Mouse (Mus musculus): ENCODE results near the gene Hs3st3b1. TPM values are rescaled to one million over a fixed set of nuclear protein-coding genes. Genes with fewer than 3 reads are reported as not detected.

The Hs3st3b1 gene
- total RNA-seq (2017), result 16.4 to 32.5 TPM (median 17.9 TPM) in 3 replicates

GRCm38 (mm10) chr11:63922091-63922621 is at the start of gene Hs3st3b1:
Gene Hs3st3b1, minus strand, starts transcription at chr11:63922290.
- peak; percentile 86 for ATAC-seq (replicated peaks; ENCODE audit: insufficient number of reproducible peaks, low FRiP score, low TSS enrichment, poor library complexity, severe bottlenecking)

- no peak for ATAC-seq (replicated peaks; ENCODE audit: insufficient number of reproducible peaks, low FRiP score, low TSS enrichment, poor library complexity, severe bottlenecking)
Measured at GRCm38 (mm10) chr11:63971462-63971861, 49.4 kb upstream of the Hs3st3b1 start.

GRCm38 (mm10) chr11:63970818-63971217 is 48.7 kb upstream of the Hs3st3b1 start:
- no peak for ATAC-seq (replicated peaks; ENCODE audit: insufficient number of reproducible peaks, low FRiP score, low TSS enrichment, poor library complexity, severe bottlenecking)

- ATAC-seq (replicated peaks; ENCODE audit: insufficient number of reproducible peaks, low FRiP score, low TSS enrichment, poor library complexity, severe bottlenecking), result no peak
Measured at GRCm38 (mm10) chr11:63969205-63969910, 47.3 kb upstream of the Hs3st3b1 start.

- no peak for ATAC-seq (replicated peaks; ENCODE audit: insufficient number of reproducible peaks, low FRiP score, low TSS enrichment, poor library complexity, severe bottlenecking)
Measured at GRCm38 (mm10) chr11:63968388-63969035, 46.4 kb upstream of the Hs3st3b1 start.

- no peak for ATAC-seq (replicated peaks; ENCODE audit: insufficient number of reproducible peaks, low FRiP score, low TSS enrichment, poor library complexity, severe bottlenecking)
Measured at GRCm38 (mm10) chr11:63967641-63968387, 45.7 kb upstream of the Hs3st3b1 start.

GRCm38 (mm10) chr11:63965437-63965836 is 43.3 kb upstream of the Hs3st3b1 start:
- no peak for ATAC-seq (replicated peaks; ENCODE audit: insufficient number of reproducible peaks, low FRiP score, low TSS enrichment, poor library complexity, severe bottlenecking)

GRCm38 (mm10) chr11:63957207-63957606 is 35.1 kb upstream of the Hs3st3b1 start:
- ATAC-seq (replicated peaks; ENCODE audit: insufficient number of reproducible peaks, low FRiP score, low TSS enrichment, poor library complexity, severe bottlenecking), result no peak

GRCm38 (mm10) chr11:63956748-63957147 is 34.7 kb upstream of the Hs3st3b1 start:
- no peak for ATAC-seq (replicated peaks; ENCODE audit: insufficient number of reproducible peaks, low FRiP score, low TSS enrichment, poor library complexity, severe bottlenecking)

GRCm38 (mm10) chr11:63953887-63954286 is 31.8 kb upstream of the Hs3st3b1 start:
- no peak for ATAC-seq (replicated peaks; ENCODE audit: insufficient number of reproducible peaks, low FRiP score, low TSS enrichment, poor library complexity, severe bottlenecking)

- ATAC-seq (replicated peaks; ENCODE audit: insufficient number of reproducible peaks, low FRiP score, low TSS enrichment, poor library complexity, severe bottlenecking), result no peak
Measured at GRCm38 (mm10) chr11:63952743-63953191, 30.7 kb upstream of the Hs3st3b1 start.

GRCm38 (mm10) chr11:63951831-63952631 is 29.9 kb upstream of the Hs3st3b1 start:
- ATAC-seq (replicated peaks; ENCODE audit: insufficient number of reproducible peaks, low FRiP score, low TSS enrichment, poor library complexity, severe bottlenecking), result no peak

GRCm38 (mm10) chr11:63948371-63948770 is 26.3 kb upstream of the Hs3st3b1 start:
- no peak for ATAC-seq (replicated peaks; ENCODE audit: insufficient number of reproducible peaks, low FRiP score, low TSS enrichment, poor library complexity, severe bottlenecking)

- no peak for ATAC-seq (replicated peaks; ENCODE audit: insufficient number of reproducible peaks, low FRiP score, low TSS enrichment, poor library complexity, severe bottlenecking)
Measured at GRCm38 (mm10) chr11:63947024-63947423, 24.9 kb upstream of the Hs3st3b1 start.

GRCm38 (mm10) chr11:63943947-63944346 is 21.9 kb upstream of the Hs3st3b1 start:
- no peak for ATAC-seq (replicated peaks; ENCODE audit: insufficient number of reproducible peaks, low FRiP score, low TSS enrichment, poor library complexity, severe bottlenecking)

GRCm38 (mm10) chr11:63943268-63943890 is 21.3 kb upstream of the Hs3st3b1 start:
- no peak for ATAC-seq (replicated peaks; ENCODE audit: insufficient number of reproducible peaks, low FRiP score, low TSS enrichment, poor library complexity, severe bottlenecking)

- no peak for ATAC-seq (replicated peaks; ENCODE audit: insufficient number of reproducible peaks, low FRiP score, low TSS enrichment, poor library complexity, severe bottlenecking)
Measured at GRCm38 (mm10) chr11:63942177-63942576, 20.1 kb upstream of the Hs3st3b1 start.

GRCm38 (mm10) chr11:63936641-63937040 is 14.6 kb upstream of the Hs3st3b1 start:
- ATAC-seq (replicated peaks; ENCODE audit: insufficient number of reproducible peaks, low FRiP score, low TSS enrichment, poor library complexity, severe bottlenecking), result no peak

Measured in monocyte, adult 5-6 weeks (primary cell).